Mouse (Mus musculus) gastrocnemius, adult 18-20 months (tissue): ENCODE results near the gene Traf3. TPM values are rescaled to one million over a fixed set of nuclear protein-coding genes. Genes with fewer than 3 reads are reported as not detected.

Experiments used
- DNase-seq: peaks from one replicate; pipeline ENCODE4 v3.0.0; 2021; ENCODE audit warnings: low spot score
- total RNA-seq, 2 experiments: library from RNA; stranded (reverse); gene quantifications; 2 replicates each; pipeline ENCODE4 v1.2.3; 2021

Gene Traf3
- total RNA-seq, 2 experiments from 2014 or later, result 10.9 to 17.4 TPM

DNA sequence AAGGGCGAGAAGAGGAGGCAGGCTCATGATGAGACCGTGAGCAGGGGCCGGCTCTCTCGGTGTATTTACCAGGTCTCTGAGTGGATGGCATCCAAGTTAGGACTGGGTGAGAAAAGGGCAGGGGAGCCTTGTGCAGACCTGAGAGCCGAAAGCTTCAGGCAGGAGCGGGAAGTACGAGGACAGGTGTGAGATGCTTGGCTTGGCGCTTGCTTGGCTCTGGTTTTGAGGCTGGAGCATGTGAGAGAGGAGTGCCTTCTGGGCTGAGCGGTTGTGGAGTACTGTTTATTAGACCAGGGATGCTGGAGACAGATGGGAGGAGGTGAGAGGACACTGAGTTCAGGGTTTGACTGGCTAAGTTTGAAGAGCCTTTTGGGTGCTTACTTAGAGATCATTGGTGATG is 27.2 kb downstream of the Traf3 start:
- no peak for DNase-seq

GRCm38 (mm10) chr12:111196548-111196947 is 30.4 kb downstream of the Traf3 start:
- DNase-seq, result no peak

- DNase-seq, result no peak
Observed at GRCm38 (mm10) chr12:111203076-111203475, 36.9 kb downstream of the Traf3 start.

DNA sequence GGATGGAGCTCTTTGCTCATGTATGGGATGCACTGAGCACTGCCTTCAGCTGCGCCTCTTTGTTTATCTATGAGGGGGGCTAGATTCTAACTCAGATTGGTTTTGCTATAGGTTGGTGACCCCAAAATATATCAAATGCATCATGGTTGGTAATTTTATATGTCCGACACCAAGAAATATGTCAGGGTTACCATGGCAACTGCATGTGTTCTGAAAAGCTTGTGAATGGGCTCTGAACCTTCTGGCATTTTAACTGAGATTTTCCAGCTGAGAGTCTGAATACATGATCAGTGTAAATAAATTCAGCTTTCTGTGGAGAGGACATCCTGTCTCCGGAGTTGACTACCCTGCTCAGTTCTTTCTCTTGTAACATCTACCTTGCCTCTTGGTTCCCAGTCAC is 37.8 kb downstream of the Traf3 start:
- no peak for DNase-seq

DNA sequence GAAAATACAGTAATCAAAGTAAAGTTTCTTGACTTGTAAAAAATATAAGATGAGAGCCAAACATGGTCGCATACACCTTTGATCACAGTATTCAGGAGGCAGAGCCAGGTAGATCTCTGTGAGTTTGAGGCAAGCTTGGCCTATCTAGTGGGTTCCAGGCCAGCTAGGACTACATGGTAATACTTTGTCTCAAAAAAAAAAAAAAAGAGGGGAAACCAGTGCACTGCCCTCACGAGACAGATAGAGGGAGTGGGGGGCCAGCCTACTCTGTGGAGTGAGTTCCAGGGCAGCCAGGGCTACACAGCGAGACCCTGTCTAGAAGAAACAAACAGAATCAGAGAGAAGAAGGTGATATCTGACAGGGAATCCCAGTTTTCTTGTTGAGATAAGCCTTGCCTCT is 41.5 kb downstream of the Traf3 start:
- DNase-seq, result no peak

DNA sequence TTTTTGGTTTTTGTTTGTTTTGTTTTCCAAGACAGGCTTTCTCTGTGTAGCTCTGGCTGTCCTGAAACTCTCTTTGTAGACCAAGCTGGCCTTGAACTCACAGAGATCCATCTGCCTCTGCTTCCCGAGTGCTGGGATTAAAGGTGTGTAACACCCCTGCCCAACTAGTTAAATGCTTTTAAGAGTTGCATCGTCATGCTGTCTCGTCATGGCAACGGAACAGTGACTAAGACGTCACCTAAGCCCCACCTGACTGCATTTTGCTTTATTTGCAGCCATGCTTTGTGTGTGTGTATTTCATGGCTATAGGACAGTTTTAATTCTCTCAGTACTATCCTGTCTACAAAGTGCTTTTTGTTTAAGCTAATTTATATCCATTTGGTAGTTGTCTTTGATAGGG is 45.6 kb downstream of the Traf3 start:
- no peak for DNase-seq

DNA sequence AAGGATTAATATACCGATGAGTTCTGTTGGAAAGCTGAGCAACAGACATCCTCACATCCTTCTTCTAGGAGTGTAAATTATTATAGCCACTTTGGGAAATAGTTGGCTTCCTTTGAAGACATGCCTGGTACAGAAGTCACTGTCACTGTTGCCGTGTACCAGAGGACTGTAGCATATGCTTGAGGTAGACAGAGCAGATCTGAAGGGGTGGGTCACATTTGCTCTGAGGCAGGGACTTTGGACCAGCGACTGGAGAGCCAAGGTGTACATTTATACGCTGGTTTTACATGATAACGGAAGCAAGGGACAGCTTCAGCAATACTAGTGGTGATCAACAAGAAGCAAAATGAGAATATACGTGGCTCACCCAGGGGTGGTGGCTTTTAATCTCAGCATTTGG is 52.7 kb downstream of the Traf3 start:
- DNase-seq, result no peak

GRCm38 (mm10) chr12:111225197-111225780 is 59.1 kb downstream of the Traf3 start:
- DNase-seq, result no peak

- no peak for DNase-seq
Observed at GRCm38 (mm10) chr12:111227410-111227809, 61.2 kb downstream of the Traf3 start.

GRCm38 (mm10) chr12:111228488-111228887 is 62.3 kb downstream of the Traf3 start:
- DNase-seq, result no peak

GRCm38 (mm10) chr12:111230793-111231192 is 64.6 kb downstream of the Traf3 start:
- no peak for DNase-seq

DNA sequence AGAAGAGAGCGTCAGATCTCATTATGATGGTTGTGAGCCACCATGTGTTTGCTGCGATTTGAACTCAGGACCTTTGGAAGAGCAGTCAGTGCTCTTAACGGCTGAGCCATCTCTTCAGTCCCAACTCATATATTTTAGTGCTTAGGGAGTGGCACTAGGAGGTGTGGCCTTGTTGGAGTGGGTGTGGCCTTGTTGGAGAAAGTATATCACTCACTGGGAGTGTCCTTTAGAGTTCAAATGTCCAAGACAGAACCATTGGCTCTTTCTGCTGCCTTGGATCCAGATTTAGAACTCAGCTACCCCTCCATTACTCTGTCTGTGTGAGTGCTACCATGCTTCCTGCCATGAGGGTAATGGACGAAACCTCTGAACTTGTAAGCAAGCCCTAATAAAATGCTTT is 67.6 kb downstream of the Traf3 start:
- no peak for DNase-seq

- DNase-seq, result peak; percentile 29
Observed at GRCm38 (mm10) chr12:111234383-111234782, 68.2 kb downstream of the Traf3 start.

DNA sequence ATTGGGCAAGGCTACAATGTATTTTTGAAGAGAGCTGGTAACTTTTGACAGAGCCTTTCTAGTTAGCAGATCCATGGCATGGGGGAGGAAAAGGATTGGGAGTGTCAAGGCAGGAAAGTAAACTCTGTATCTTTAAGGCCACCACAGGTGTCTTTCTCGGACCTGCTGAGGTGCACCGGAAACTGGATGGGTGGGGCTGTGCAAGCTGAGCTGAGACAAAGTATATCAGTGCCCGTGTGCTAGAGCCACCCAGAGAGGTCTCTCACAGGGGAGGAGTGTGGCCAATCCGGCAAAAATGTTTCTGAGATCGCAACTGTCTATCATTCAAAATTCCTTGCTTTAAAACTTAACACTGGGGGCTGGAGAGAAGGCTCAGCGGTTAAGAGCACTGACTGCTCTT is 69.5 kb downstream of the Traf3 start:
- no peak for DNase-seq

- DNase-seq, result no peak
Observed at GRCm38 (mm10) chr12:111237611-111238188, 71.5 kb downstream of the Traf3 start.

DNA sequence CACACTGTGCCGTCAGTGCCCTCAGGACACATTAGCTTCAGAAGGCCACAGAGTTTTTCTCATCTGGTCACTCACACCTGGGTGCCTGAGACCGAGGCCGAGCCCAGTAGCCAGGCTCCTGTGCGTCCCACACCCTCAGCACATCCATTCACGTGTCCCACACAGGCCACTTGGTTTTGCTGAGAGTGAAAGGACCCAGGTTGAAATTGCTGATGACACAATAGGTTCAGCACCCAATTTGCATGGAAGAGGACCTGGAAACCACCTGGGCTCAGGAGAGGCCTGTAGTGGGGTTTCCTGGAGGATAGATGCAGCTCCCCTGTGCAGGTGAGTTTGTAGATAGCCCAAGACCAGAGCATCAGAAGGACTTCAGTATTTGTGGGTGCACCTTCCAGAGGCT is 72.2 kb downstream of the Traf3 start:
- no peak for DNase-seq

- DNase-seq, result no peak
Observed at GRCm38 (mm10) chr12:111238778-111239177, 72.6 kb downstream of the Traf3 start.

DNA sequence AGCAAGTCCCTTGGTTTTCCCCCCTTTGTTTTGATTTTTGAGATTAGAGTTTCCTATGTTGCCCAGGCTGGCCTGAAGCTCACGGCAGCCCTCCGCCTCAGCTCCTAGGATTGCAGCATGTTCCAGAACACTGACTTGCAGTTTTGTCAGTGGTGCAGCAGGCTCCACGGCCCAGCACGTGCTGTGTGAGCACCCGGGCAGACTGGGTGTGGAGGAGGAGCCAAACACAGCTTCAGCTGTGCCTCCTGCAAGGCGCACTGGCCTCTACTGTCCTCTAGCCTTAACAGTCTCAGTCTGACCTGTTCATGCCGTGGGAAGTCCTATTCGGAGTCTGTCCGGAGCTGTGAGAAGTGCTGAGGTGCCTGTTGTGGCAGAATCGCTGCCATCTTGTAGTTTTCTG is 73.8 kb downstream of the Traf3 start:
- no peak for DNase-seq

GRCm38 (mm10) chr12:111241916-111242315 is 75.7 kb downstream of the Traf3 start:
- no peak for DNase-seq

DNA sequence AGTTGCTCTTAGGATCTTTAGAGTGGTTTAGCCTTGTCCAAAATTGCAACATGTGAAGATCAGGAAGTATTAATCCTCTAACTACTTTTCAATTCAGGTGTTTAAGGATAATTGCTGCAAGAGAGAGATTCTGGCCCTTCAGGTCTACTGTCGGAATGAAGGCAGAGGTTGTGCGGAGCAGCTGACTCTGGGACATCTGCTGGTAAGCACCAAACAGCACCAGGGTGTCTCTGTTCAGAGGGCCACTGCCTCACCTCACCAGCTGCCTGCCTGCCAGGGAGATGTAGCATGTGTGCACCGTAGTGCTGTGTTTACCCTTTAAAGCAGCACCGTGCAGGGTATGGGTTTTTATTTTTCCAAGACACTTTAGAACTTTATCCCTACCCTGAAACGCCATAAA is 76.2 kb downstream of the Traf3 start:
- DNase-seq, result no peak

DNA sequence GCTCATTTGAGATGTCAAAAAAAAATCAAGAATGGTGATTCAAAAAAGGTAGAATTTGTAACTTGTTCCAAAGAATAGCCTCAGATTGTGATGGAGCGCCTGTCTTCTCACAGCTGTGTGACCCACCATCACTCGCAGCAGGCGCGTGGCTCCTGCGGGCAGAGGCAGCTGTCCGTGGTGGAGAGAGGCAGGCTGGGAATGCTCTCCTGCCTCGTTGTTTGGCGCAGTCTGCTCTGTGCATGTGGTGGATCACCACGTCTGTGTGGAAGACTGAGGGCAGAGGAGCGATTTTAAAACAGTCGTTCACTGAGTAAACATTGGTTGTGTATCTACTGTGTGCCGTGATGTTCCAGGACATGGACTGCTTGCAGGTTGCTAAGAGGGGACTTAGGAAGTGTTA is 77.6 kb downstream of the Traf3 start:
- no peak for DNase-seq

- no peak for DNase-seq
Observed at GRCm38 (mm10) chr12:111245070-111245469, 78.9 kb downstream of the Traf3 start.

DNA sequence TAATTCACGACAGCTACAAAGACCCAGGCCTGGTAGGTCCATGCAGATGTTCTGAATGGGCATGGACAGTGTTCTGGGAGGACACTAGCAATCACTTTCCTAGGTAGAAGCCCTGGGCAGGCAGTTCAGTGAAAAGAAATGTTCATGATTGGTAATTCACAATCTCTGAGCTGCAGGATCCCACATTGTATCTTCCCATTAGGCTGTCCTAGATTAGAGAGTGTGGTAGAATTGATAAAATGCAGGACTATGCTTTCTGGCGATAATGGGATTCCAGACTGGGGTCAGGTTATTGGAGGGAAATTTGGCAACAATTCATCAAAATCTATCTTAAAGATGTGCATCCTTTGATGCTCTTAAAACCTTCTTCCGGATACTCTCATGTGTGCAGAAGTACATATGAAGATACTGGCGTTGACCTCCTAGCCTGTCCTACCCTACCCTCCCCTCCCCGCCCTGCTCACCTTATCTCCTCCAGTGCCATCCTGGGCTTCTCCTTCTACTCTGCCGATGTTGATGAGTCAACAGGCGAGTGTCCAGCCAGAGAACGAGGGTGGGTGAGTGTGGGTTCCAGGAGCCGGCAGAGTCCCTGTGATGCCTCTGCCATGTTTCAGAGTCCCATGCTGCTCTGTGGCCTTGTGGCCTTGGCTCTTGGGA is 80.8 kb downstream of the Traf3 start:
- DNase-seq, result no peak
